Mouse (Mus musculus): ENCODE results near the gene B3galnt1.

GRCm38 (mm10) chr3:69545017-69545416 lies 53.7 kb downstream of the B3galnt1 start:
- TF ChIP-seq POLR2A (IDR thresholded peaks at IDR 0.05; ENCODE audit: borderline replicate concordance, low read depth, low read length), result no peak
- TF ChIP-seq CTCF (IDR thresholded peaks at IDR 0.05; ENCODE audit: low read depth, low read length), result no peak
